Mouse (Mus musculus): ENCODE data around the gene Efhd1.

Efhd1 gene

GRCm38 (mm10) chr1:87264134-87265006 lies at the start of gene Efhd1:
Gene Efhd1, plus strand, starts transcription at chr1:87264363.
- peak in 1 of 2 experiments; percentile 66 for DNase-seq (ENCODE audit: low spot score in 2 of 2)

GRCm38 (mm10) chr1:87214748-87215147 lies 49.4 kb upstream of the Efhd1 start:
- DNase-seq (ENCODE audit: low spot score in 2 of 2), result no peak

GRCm38 (mm10) chr1:87217938-87218337 lies 46.2 kb upstream of the Efhd1 start:
- no peak for DNase-seq (ENCODE audit: low spot score in 2 of 2)

GRCm38 (mm10) chr1:87225739-87226138 lies 38.4 kb upstream of the Efhd1 start:
- DNase-seq (ENCODE audit: low spot score in 2 of 2), result no peak

- no peak for DNase-seq (ENCODE audit: low spot score in 2 of 2)
Measured at GRCm38 (mm10) chr1:87226409-87227159, 37.6 kb upstream of the Efhd1 start.

- DNase-seq (ENCODE audit: low spot score in 2 of 2), result no peak
Measured at GRCm38 (mm10) chr1:87227160-87227550, 37.0 kb upstream of the Efhd1 start.

GRCm38 (mm10) chr1:87230606-87231005 lies 33.6 kb upstream of the Efhd1 start:
- DNase-seq (ENCODE audit: low spot score in 2 of 2), result no peak

GRCm38 (mm10) chr1:87232197-87232596 lies 32.0 kb upstream of the Efhd1 start:
- no peak for DNase-seq (ENCODE audit: low spot score in 2 of 2)

- DNase-seq (ENCODE audit: low spot score in 2 of 2), result no peak
Measured at GRCm38 (mm10) chr1:87239056-87239455, 25.1 kb upstream of the Efhd1 start.

- DNase-seq (ENCODE audit: low spot score in 2 of 2), result no peak
Measured at GRCm38 (mm10) chr1:87243021-87243420, 21.1 kb upstream of the Efhd1 start.

GRCm38 (mm10) chr1:87245430-87245829 lies 18.7 kb upstream of the Efhd1 start:
- DNase-seq (ENCODE audit: low spot score in 2 of 2), result no peak

GRCm38 (mm10) chr1:87245929-87246815 lies 18.0 kb upstream of the Efhd1 start:
- peak; percentile 69 to 91 for DNase-seq (ENCODE audit: low spot score in 2 of 2)

GRCm38 (mm10) chr1:87252040-87252609 lies 12.0 kb upstream of the Efhd1 start:
- no peak for DNase-seq (ENCODE audit: low spot score in 2 of 2)

GRCm38 (mm10) chr1:87255173-87255572 lies 9.0 kb upstream of the Efhd1 start:
- DNase-seq (ENCODE audit: low spot score in 2 of 2), result no peak

- no peak for DNase-seq (ENCODE audit: low spot score in 2 of 2)
Measured at GRCm38 (mm10) chr1:87257691-87258090, 6.5 kb upstream of the Efhd1 start.

GRCm38 (mm10) chr1:87258484-87258883 lies 5.7 kb upstream of the Efhd1 start:
- DNase-seq (ENCODE audit: low spot score in 2 of 2), result peak in 1 of 2 experiments; percentile 56

- no peak for DNase-seq (ENCODE audit: low spot score in 2 of 2)
Measured at GRCm38 (mm10) chr1:87259316-87259715, 4.8 kb upstream of the Efhd1 start.

GRCm38 (mm10) chr1:87263257-87263656 lies 906 bp upstream of the Efhd1 start:
- no peak for DNase-seq (ENCODE audit: low spot score in 2 of 2)

- no peak for DNase-seq (ENCODE audit: low spot score in 2 of 2)
Measured at GRCm38 (mm10) chr1:87263796-87264133, 398 bp upstream of the Efhd1 start.

- no peak for DNase-seq (ENCODE audit: low spot score in 2 of 2)
Measured at GRCm38 (mm10) chr1:87265200-87265599, 1.0 kb downstream of the Efhd1 start.

GRCm38 (mm10) chr1:87266296-87267090 lies 2.3 kb downstream of the Efhd1 start:
- no peak for DNase-seq (ENCODE audit: low spot score in 2 of 2)

Data from spleen, postnatal 4 days (tissue).